Mouse (Mus musculus) lung, adult 2 months (tissue): ENCODE data around the gene Rras.

Source experiments
- CTCF ChIP-seq: fragments of 200-500 bp; IDR thresholded peaks from 2 replicates; pipeline ENCODE4 v1.5.1; 2011; ENCODE audit warnings: mild to moderate bottlenecking, low read length, control low read depth; ENCODE audit not compliant: insufficient read depth
- POLR2A ChIP-seq: fragments of 200-500 bp; IDR thresholded peaks from 2 replicates; pipeline ENCODE4 v1.6.1; 2011; ENCODE audit warnings: low read depth, mild to moderate bottlenecking, control low read depth, low read length, borderline replicate concordance; ENCODE audit errors: extremely low read depth

GRCm38 (mm10) chr7:45068000-45068318 lies 50.2 kb downstream of the Rras start:
- TF ChIP-seq CTCF (peak; percentile 82), POLR2A (0 out of 2 replicates have a peak, but pooled peaks have one; percentile 13)
